Mouse (Mus musculus) hindbrain, embryonic 12.5 days (tissue): ENCODE measurements around the gene Rnf222. TPM values are rescaled to one million over a fixed set of nuclear protein-coding genes. Genes with fewer than 3 reads are reported as not detected.
"Not testable (repeated sequence)": the region's sequence is repeated elsewhere in the genome, so short reads cannot be mapped to it uniquely, and the experiment has no call there.

Experiments
- ATAC-seq: fragments of 200-750 bp; cut with Nextera tagmentation; 2 replicates; pipeline ENCODE4 v1.8.0; 2017; ENCODE audit warnings: moderate TSS enrichment; ENCODE audit not compliant: low FRiP score
- H3K27ac ChIP-seq: fragments of 300-500 bp; sonication (generic); 2 replicates; pipeline ENCODE4 v1.5.1; 2016; ENCODE audit warnings: mild to moderate bottlenecking
- H3K27me3 ChIP-seq: fragments of 300-500 bp; sonication (generic); 2 replicates; pipeline ENCODE4 v1.6.1; 2016; ENCODE audit warnings: mild to moderate bottlenecking
- H3K36me3 ChIP-seq: fragments of 300-500 bp; sonication (generic); 2 replicates; pipeline ENCODE4 v1.6.1; 2016; ENCODE audit warnings: mild to moderate bottlenecking
- H3K4me1 ChIP-seq: fragments of 300-500 bp; sonication (generic); 2 replicates; pipeline ENCODE4 v1.6.1; 2016
- H3K4me2 ChIP-seq: fragments of 300-500 bp; sonication (generic); replicated peaks from 2 replicates; pipeline ENCODE4 v1.6.1; 2016; ENCODE audit warnings: mild to moderate bottlenecking
- H3K4me3 ChIP-seq: fragments of 300-500 bp; sonication (generic); 2 replicates; pipeline ENCODE4 v1.5.1; 2016; ENCODE audit warnings: mild to moderate bottlenecking
- H3K9ac ChIP-seq: fragments of 300-500 bp; sonication (generic); 2 replicates; pipeline ENCODE4 v1.6.1; 2016; ENCODE audit warnings: mild to moderate bottlenecking, moderate library complexity
- H3K9me3 ChIP-seq: fragments of 300-500 bp; sonication (generic); replicated peaks from 2 replicates; pipeline ENCODE4 v1.6.1; 2016; ENCODE audit warnings: mild to moderate bottlenecking
- WGBS: fragments of 180-500 bp; shearing (Covaris S2); methylation state at CpG from one replicate; pipeline ENCODE4 v1.1.7; 2016; 5-methylcytosine and 5-hydroxymethylcytosine counted together
- polyA plus RNA-seq: library from polyadenylated mRNA; unstranded; fragments of >200 nt; fragmentation: Nextera tagmentation; extraction: Ambion mirVana; gene quantifications from 2 replicates; pipeline ENCODE4 v1.2.1, GENCODE M21; 2016

Gene Rnf222
- polyA plus RNA-seq, 1 experiment from 2014 or later, result not detected

GRCm38 (mm10) chr11:68926981-68927380 is 38.6 kb downstream of the Rnf222 start, which contains the start of gene Odf4:
TSS of gene Odf4 (minus strand) at chr11:68927081.
- Histone ChIP-seq H3K36me3 (no peaks in the 10 kb centered on the region), H3K27ac (no peak within 1 kb of the TSS), H3K4me2 (no peak within 1 kb of the TSS), H3K4me1 (no peaks in the 10 kb centered on the region), H3K27me3 (no peaks in the 10 kb centered on the region), H3K4me3 (no peak within 1 kb of the TSS), H3K9ac (no peak within 1 kb of the TSS), H3K9me3 (no peaks in the 10 kb centered on the region)
- no peak for ATAC-seq
- 73% methylated on average over 3 of the region's 3 CpGs for WGBS

- Histone ChIP-seq H3K4me1 (0 out of 2 replicates have a peak, but pooled peaks cover 3% of the 10 kb centered on the region), H3K36me3 (no peaks in the 10 kb centered on the region), H3K27ac (no peak overlapping the region), H3K9me3 (no peaks in the 10 kb centered on the region), H3K27me3 (no peaks in the 10 kb centered on the region), H3K4me3 (no peak overlapping the region), H3K4me2 (no peak overlapping the region), H3K9ac (no peak overlapping the region)
- WGBS, result 86% methylated on average over 6 of the region's 6 CpGs
- no peak for ATAC-seq
Observed at GRCm38 (mm10) chr11:68929947-68930346, 41.6 kb downstream of the Rnf222 start.

GRCm38 (mm10) chr11:68933885-68934507 is 45.6 kb downstream of the Rnf222 start:
- Histone ChIP-seq H3K4me3 (no peak overlapping the region), H3K4me1 (0 out of 2 replicates have a peak, but pooled peaks cover 3% of the 10 kb centered on the region), H3K27ac (peak overlapping the region; percentile 18; the same call in 1 of the 2 replicates), H3K9ac (no peak overlapping the region), H3K9me3 (no peaks in the 10 kb centered on the region), H3K27me3 (no peaks in the 10 kb centered on the region), H3K36me3 (no peaks in the 10 kb centered on the region), H3K4me2 (no peak overlapping the region)
- ATAC-seq, result no peak
- 76% methylated on average over 5 of the region's 5 CpGs for WGBS

GRCm38 (mm10) chr11:68936951-68937350 is 48.6 kb downstream of the Rnf222 start:
- H3K27ac ChIP-seq, H3K27me3 ChIP-seq, H3K9me3 ChIP-seq, H3K9ac ChIP-seq, ATAC-seq, H3K36me3 ChIP-seq, H3K4me1 ChIP-seq, H3K4me2 ChIP-seq, H3K4me3 ChIP-seq: not testable (repeated sequence)
- 84% methylated on average over 4 of the region's 4 CpGs for WGBS

GRCm38 (mm10) chr11:68939451-68940304 is 51.3 kb downstream of the Rnf222 start:
- Histone ChIP-seq H3K4me3 (peak overlapping the region; percentile 46), H3K4me2 (peak overlapping the region; percentile 61), H3K9me3 (no peaks in the 10 kb centered on the region), H3K36me3 (no peaks in the 10 kb centered on the region), H3K27ac (peak overlapping the region; percentile 70), H3K4me1 (peaks cover 6% of the 10 kb centered on the region), H3K9ac (peak overlapping the region; percentile 67), H3K27me3 (no peaks in the 10 kb centered on the region)
- peak; percentile 98 for ATAC-seq
- 3% methylated on average over 16 of the region's 16 CpGs for WGBS

GRCm38 (mm10) chr11:68940516-68940915 is 52.2 kb downstream of the Rnf222 start:
- Histone ChIP-seq H3K4me3 (peak overlapping the region; percentile 46), H3K9ac (peak overlapping the region; percentile 67), H3K27me3 (no peaks in the 10 kb centered on the region), H3K27ac (no peak overlapping the region), H3K36me3 (no peaks in the 10 kb centered on the region), H3K4me2 (peak overlapping the region; percentile 61), H3K9me3 (no peaks in the 10 kb centered on the region), H3K4me1 (peaks cover 6% of the 10 kb centered on the region)
- no peak for ATAC-seq
- WGBS, result 67% methylated on average over 4 of the region's 4 CpGs

- H3K27me3 ChIP-seq, result peaks cover 20% of the 10 kb centered on the region
- no peaks in the 10 kb centered on the region for H3K36me3 ChIP-seq
- no peak overlapping the region for H3K27ac ChIP-seq
- no peaks in the 10 kb centered on the region for H3K9me3 ChIP-seq
- H3K4me2 ChIP-seq, result no peak overlapping the region
- WGBS, result 90% methylated on average over 8 of the region's 8 CpGs
- H3K4me3 ChIP-seq, result no peak overlapping the region
- no peak for ATAC-seq
- no peak overlapping the region for H3K9ac ChIP-seq
- H3K4me1 ChIP-seq, result peaks cover 8% of the 10 kb centered on the region
Observed at GRCm38 (mm10) chr11:68942731-68943130, 54.4 kb downstream of the Rnf222 start.

GRCm38 (mm10) chr11:68945245-68945644 is 56.9 kb downstream of the Rnf222 start:
- Histone ChIP-seq H3K9ac (no peak overlapping the region), H3K4me3 (no peak overlapping the region), H3K4me1 (peaks cover 7% of the 10 kb centered on the region), H3K4me2 (no peak overlapping the region), H3K27me3 (peaks cover 24% of the 10 kb centered on the region), H3K9me3 (no peaks in the 10 kb centered on the region), H3K36me3 (no peaks in the 10 kb centered on the region), H3K27ac (no peak overlapping the region)
- ATAC-seq, result no peak
- 69% methylated on average over 2 of the region's 2 CpGs for WGBS

Other genes with a start within 250 kb of the Rnf222 start
- 158 and 161 TPM in 2 replicates for gene Myh10, start 197.0 kb upstream of the Rnf222 start, polyA plus RNA-seq
- gene Ndel1, start 16.7 kb upstream of the Rnf222 start, polyA plus RNA-seq, result 76.2 and 77.1 TPM in 2 replicates
- 624 and 749 TPM in 2 replicates for gene Rpl26, start 13.0 kb downstream of the Rnf222 start, polyA plus RNA-seq
- gene Odf4, start 38.5 kb downstream of the Rnf222 start, polyA plus RNA-seq, result 0.36 TPM in 1 of 2 replicates, not detected in the other
- gene Arhgef15, start 68.9 kb downstream of the Rnf222 start, polyA plus RNA-seq, result 8.5 TPM in 2 replicates
- 2.3 TPM in 2 replicates for gene Slc25a35, start 79.6 kb downstream of the Rnf222 start, polyA plus RNA-seq
- gene Rangrf, start 86.6 kb downstream of the Rnf222 start, polyA plus RNA-seq, result 34.4 and 38.3 TPM in 2 replicates
- gene Pfas, start 119.9 kb downstream of the Rnf222 start, polyA plus RNA-seq, result 27.8 and 31.0 TPM in 2 replicates
- 64.8 and 66.4 TPM in 2 replicates for gene Ctc1, start 127.4 kb downstream of the Rnf222 start, polyA plus RNA-seq
- 95.5 and 100 TPM in 2 replicates for gene Aurkb, start 157.1 kb downstream of the Rnf222 start, polyA plus RNA-seq
- 15.8 and 16.6 TPM in 2 replicates for gene Borcs6, start 171.2 kb downstream of the Rnf222 start, polyA plus RNA-seq
- 39.4 and 45.1 TPM in 2 replicates for gene Tmem107, start 182.3 kb downstream of the Rnf222 start, polyA plus RNA-seq
- gene Vamp2, start 199.9 kb downstream of the Rnf222 start, polyA plus RNA-seq, result 140 and 159 TPM in 2 replicates
- gene Per1, start 206.7 kb downstream of the Rnf222 start, polyA plus RNA-seq, result 9.8 and 11.6 TPM in 2 replicates
- gene Hes7, start 231.9 kb downstream of the Rnf222 start, polyA plus RNA-seq, result 0.25 and 0.49 TPM in 2 replicates
- 0.26 and 0.29 TPM in 2 replicates for gene 9130213A22Rik, start 234.0 kb downstream of the Rnf222 start, polyA plus RNA-seq
- gene Aloxe3, start 237.3 kb downstream of the Rnf222 start, polyA plus RNA-seq, result 0.41 and 0.65 TPM in 2 replicates